Mouse (Mus musculus) spleen, adult 2 months (tissue): ENCODE results near the gene Aspscr1.

Source experiments
- CTCF ChIP-seq: fragments of 200-500 bp; IDR thresholded peaks from 2 replicates; pipeline ENCODE4 v1.5.1; 2011; ENCODE audit warnings: mild to moderate bottlenecking, inconsistent platforms; ENCODE audit not compliant: insufficient read depth, insufficient read length, insufficient replicate concordance; ENCODE audit errors: extremely low read depth
- POLR2A ChIP-seq: fragments of 200-500 bp; IDR thresholded peaks from 2 replicates; pipeline ENCODE4 v1.6.1; 2011; ENCODE audit warnings: low read depth, low read length, inconsistent platforms

GRCm38 (mm10) chr11:120665406-120665805 lies 7.4 kb upstream of the Aspscr1 start:
- TF ChIP-seq CTCF, result no peak
- TF ChIP-seq POLR2A, result no peak
